Mouse (Mus musculus) myocyte (in vitro differentiated cells): ENCODE measurements at regions not wholly inside any gene's neighbourhood (a gene's known extent, or its start where the extent isn't known, plus 50 kb on each side); places are given as distances from the start of the nearest gene placed in this dataset.

Experiments
- E2F4 ChIP-seq: IDR thresholded peaks from one replicate; pipeline ENCODE4 v1.6.1; 2011; ENCODE audit warnings: mild to moderate bottlenecking, control low read depth, moderate library complexity; ENCODE audit not compliant: insufficient read depth
- MAX ChIP-seq: IDR thresholded peaks from one replicate; pipeline ENCODE4 v1.6.1; 2011; ENCODE audit warnings: low read depth, mild to moderate bottlenecking, control low read depth
- POLR2A ChIP-seq: IDR thresholded peaks from one replicate; pipeline ENCODE4 v1.6.1; 2011; ENCODE audit warnings: low read depth, mild to moderate bottlenecking, control low read depth, moderate library complexity; ENCODE audit not compliant: insufficient read length
- POLR2AphosphoS2 ChIP-seq: IDR thresholded peaks from one replicate; pipeline ENCODE4 v1.6.1; 2011; ENCODE audit warnings: low read depth, control low read depth; ENCODE audit not compliant: insufficient read length
- TCF3 ChIP-seq: IDR thresholded peaks from one replicate; pipeline ENCODE4 v1.6.1; 2011; ENCODE audit warnings: low read depth, control low read depth; ENCODE audit not compliant: insufficient read length
- USF1 ChIP-seq: IDR thresholded peaks from one replicate; pipeline ENCODE4 v1.6.1; 2011; ENCODE audit warnings: low read depth, mild to moderate bottlenecking, control low read depth, moderate library complexity

DNA sequence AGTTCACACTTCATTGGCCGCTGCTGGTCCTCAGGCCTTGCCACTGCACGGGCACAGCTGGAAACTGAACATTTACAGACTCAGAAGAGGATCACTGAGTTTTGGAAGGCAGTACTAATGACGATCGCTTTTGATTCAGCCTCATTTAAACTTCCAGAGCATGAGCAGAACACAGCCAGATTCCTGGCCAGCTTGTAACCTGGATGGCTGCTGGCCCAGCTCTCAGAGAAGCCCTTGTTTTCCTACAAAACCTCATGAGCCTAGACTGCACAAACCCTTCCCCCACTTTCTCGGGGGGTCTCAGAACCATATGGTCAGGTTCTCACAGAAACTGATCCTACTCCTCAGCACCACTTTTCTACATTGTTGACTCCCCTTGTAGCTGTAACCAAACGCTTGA, 188.2 kb upstream of the Fbxl7 start:
- TF ChIP-seq POLR2AphosphoS2, result no peak
- TF ChIP-seq POLR2A, result no peak
- TF ChIP-seq USF1, result no peak
- TF ChIP-seq E2F4, result no peak
- TF ChIP-seq TCF3, result no peak
- no peak for TF ChIP-seq MAX
